Mouse (Mus musculus) thymus, postnatal 4 days (tissue): ENCODE measurements around the gene Cd27.

ENCODE experiments used
- DNase-seq: peaks from one replicate; pipeline ENCODE4 v3.0.0; 2021

Gene Cd27

GRCm38 (mm10) chr6:125212621-125213020 lies 24.2 kb downstream of the Cd27 start:
- DNase-seq = no peak

GRCm38 (mm10) chr6:125210436-125210835 lies 26.4 kb downstream of the Cd27 start:
- no peak for DNase-seq

GRCm38 (mm10) chr6:125197166-125197565 lies 39.6 kb downstream of the Cd27 start:
- DNase-seq = no peak

GRCm38 (mm10) chr6:125196301-125196700 lies 40.5 kb downstream of the Cd27 start:
- no peak for DNase-seq

GRCm38 (mm10) chr6:125195541-125196075 lies 41.2 kb downstream of the Cd27 start:
- no peak for DNase-seq

- DNase-seq = no peak
These were observed 43.4 kb downstream of the Cd27 start for GRCm38 (mm10) chr6:125193390-125193789.

GRCm38 (mm10) chr6:125192841-125193240 lies 44.0 kb downstream of the Cd27 start:
- DNase-seq = no peak

- peak; percentile 93 for DNase-seq
These were observed 44.6 kb downstream of the Cd27 start for GRCm38 (mm10) chr6:125192016-125192714.

GRCm38 (mm10) chr6:125191332-125192015 lies 45.3 kb downstream of the Cd27 start, which contains the start of the genes Ncapd2 and Mrpl51:
Gene Ncapd2, minus strand, starts transcription at chr6:125191701.
Gene Mrpl51, plus strand, starts transcription at chr6:125191801.
- peak; percentile 99 for DNase-seq

- no peak for DNase-seq
These were observed 46.0 kb downstream of the Cd27 start for GRCm38 (mm10) chr6:125190816-125191215.

GRCm38 (mm10) chr6:125186203-125186602 lies 50.6 kb downstream of the Cd27 start:
- DNase-seq = no peak
